Mouse (Mus musculus) intestine, postnatal 0 days (tissue): ENCODE results near the gene Inppl1. TPM values are rescaled to one million over a fixed set of nuclear protein-coding genes. Genes with fewer than 3 reads are reported as not detected.

Experiments
- ATAC-seq: fragments of 200-750 bp; cut with Nextera tagmentation; 2 replicates; pipeline ENCODE4 v1.8.0; 2017; ENCODE audit warnings: mild to moderate bottlenecking, moderate TSS enrichment, moderate library complexity
- H3K27ac ChIP-seq: fragments of 300-500 bp; sonication (generic); 2 replicates; pipeline ENCODE4 v1.5.1; 2014; ENCODE audit warnings: mild to moderate bottlenecking, low read depth, low read length, moderate library complexity
- H3K27me3 ChIP-seq: fragments of 300-500 bp; sonication (generic); replicated peaks from 2 replicates; pipeline ENCODE4 v1.6.1; 2014; ENCODE audit warnings: low read length, mixed read lengths; ENCODE audit not compliant: control insufficient read depth, insufficient read depth
- H3K36me3 ChIP-seq: fragments of 300-500 bp; sonication (generic); 2 replicates; pipeline ENCODE4 v1.6.1; 2014; ENCODE audit warnings: mild to moderate bottlenecking, moderate library complexity; ENCODE audit not compliant: control insufficient read depth, insufficient read depth
- H3K4me1 ChIP-seq: fragments of 300-500 bp; sonication (generic); replicated peaks from 2 replicates; pipeline ENCODE4 v1.6.1; 2014; ENCODE audit warnings: antibody characterized with exemption, low read length, mixed read lengths; ENCODE audit not compliant: control insufficient read depth, insufficient read depth
- H3K4me2 ChIP-seq: fragments of 300-500 bp; sonication (generic); replicated peaks from 2 replicates; pipeline ENCODE4 v1.6.1; 2014; ENCODE audit warnings: low read depth, mild to moderate bottlenecking, moderate library complexity
- H3K4me3 ChIP-seq: fragments of 300-500 bp; sonication (generic); 2 replicates; pipeline ENCODE4 v1.5.1; 2014; ENCODE audit warnings: low read depth, low read length
- H3K9ac ChIP-seq: fragments of 300-500 bp; sonication (generic); 2 replicates; pipeline ENCODE4 v1.6.1; 2014; ENCODE audit warnings: mild to moderate bottlenecking, low read depth, low read length
- H3K9me3 ChIP-seq: fragments of 300-500 bp; sonication (generic); 2 replicates; pipeline ENCODE4 v1.6.1; 2016; ENCODE audit warnings: mixed run types; ENCODE audit not compliant: control insufficient read depth
- CTCF ChIP-seq: sonication (generic); IDR thresholded peaks from 2 replicates; pipeline ENCODE4 v1.5.1; 2016; ENCODE audit warnings: low read depth, mild to moderate bottlenecking, control low read depth, antibody characterized with exemption, moderate library complexity
- WGBS: fragments of 180-500 bp; shearing (Covaris S2); extraction: QIAGEN DNeasy Blood & Tissue Kit; methylation state at CpG from one replicate; pipeline ENCODE4 v1.1.7; 2014; 5-methylcytosine and 5-hydroxymethylcytosine counted together
- polyA plus RNA-seq: library from polyadenylated mRNA; unstranded; fragments of >200 nt; fragmentation: Nextera tagmentation; extraction: Ambion mirVana; gene quantifications from 2 replicates; pipeline ENCODE4 v1.2.1, GENCODE M21; 2015

The Inppl1 gene
- polyA plus RNA-seq, 1 experiment from 2014 or later, result 25.8 TPM

DNA sequence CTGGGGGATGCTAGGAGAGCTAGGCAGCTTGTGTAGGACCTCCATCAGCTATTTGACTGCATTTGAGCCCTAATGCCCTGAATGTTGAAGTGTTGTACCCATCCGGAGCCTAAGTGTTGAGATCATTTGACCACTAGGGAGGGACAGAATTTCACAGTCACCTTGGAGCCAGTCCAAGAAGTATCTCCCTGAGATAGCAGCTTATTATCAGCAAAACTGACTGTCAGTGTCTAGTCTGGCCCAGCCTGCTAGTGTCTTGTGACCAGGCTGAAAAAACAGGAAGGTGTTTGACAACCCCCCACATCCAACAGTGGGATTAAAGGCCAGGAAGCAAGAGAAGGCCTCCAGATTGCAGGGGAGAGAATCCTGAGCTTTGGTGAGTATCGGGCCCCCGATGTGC, 33.3 kb upstream of the Inppl1 start:
- peak overlapping the region; percentile 64 for H3K4me2 ChIP-seq
- ATAC-seq, result peak; percentile 11; the same call in 1 of the 2 replicates

DNA sequence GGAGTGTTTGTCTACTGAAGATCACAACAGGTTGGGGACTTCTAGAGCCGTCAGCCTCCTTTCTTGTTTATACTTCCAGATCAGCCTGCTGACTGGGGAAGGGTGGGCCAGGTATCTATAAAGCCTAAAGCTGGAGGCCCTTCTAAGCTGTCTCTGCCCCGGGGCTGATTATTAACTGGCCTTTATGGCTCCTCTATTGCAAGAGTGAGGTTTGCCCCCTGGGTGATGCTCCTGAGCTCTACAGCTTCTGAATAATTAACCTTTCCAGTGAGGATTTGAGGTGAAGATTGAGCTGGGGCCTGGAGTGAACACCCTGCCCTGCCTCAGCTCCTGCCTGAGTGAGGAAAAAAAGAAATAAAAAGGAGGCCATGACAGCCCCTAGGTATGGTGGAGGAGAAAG, 32.6 kb upstream of the Inppl1 start, which contains the start of gene Folr1:
Gene Folr1 (minus strand): TSS at position 160 of the 400 bp plus-strand sequence.
- peak; percentile 83 for ATAC-seq

More for the DNA sequence above, 33.3 kb upstream of the Inppl1 start:
- Histone ChIP-seq H3K9me3 (no peaks in the 10 kb centered on the region), H3K27ac (peak overlapping the region; percentile 63), H3K4me3 (no peak overlapping the region), H3K36me3 (no peaks in the 10 kb centered on the region), H3K9ac (no peak overlapping the region), H3K27me3 (no peaks in the 10 kb centered on the region), H3K4me1 (no peaks in the 10 kb centered on the region)
- TF ChIP-seq CTCF, result peak; percentile 34; the same call in 1 of the 2 replicates
- 43% methylated on average over 3 of the region's 3 CpGs for WGBS

GRCm38 (mm10) chr7:101869163-101869500, 31.1 kb upstream of the Inppl1 start:
- TF ChIP-seq CTCF, result no peak
- H3K27me3 ChIP-seq, result no peaks in the 10 kb centered on the region
- H3K4me3 ChIP-seq, result peak overlapping the region; percentile 42
- no peaks in the 10 kb centered on the region for H3K9me3 ChIP-seq
- H3K4me2 ChIP-seq, result peak overlapping the region; percentile 64
- WGBS, result 37% methylated on average over 7 of the region's 7 CpGs
- no peak overlapping the region for H3K27ac ChIP-seq
- no peak overlapping the region for H3K9ac ChIP-seq
- no peaks in the 10 kb centered on the region for H3K4me1 ChIP-seq
- no peaks in the 10 kb centered on the region for H3K36me3 ChIP-seq
- ATAC-seq, result no peak

More for the DNA sequence above, 32.6 kb upstream of the Inppl1 start, which contains the start of gene Folr1:
- Histone ChIP-seq H3K4me3 (peak within 1 kb of the TSS; percentile 42), H3K4me2 (peak within 1 kb of the TSS; percentile 64), H3K27ac (peak within 1 kb of the TSS; percentile 63), H3K9me3 (no peaks in the 10 kb centered on the region), H3K4me1 (no peaks in the 10 kb centered on the region), H3K27me3 (no peaks in the 10 kb centered on the region), H3K9ac (peak within 1 kb of the TSS; percentile 37; the same call in 1 of the 2 replicates), H3K36me3 (no peaks in the 10 kb centered on the region)
- peak; percentile 43 for TF ChIP-seq CTCF
- WGBS, result 25% methylated on average over 2 of the region's 2 CpGs

GRCm38 (mm10) chr7:101868241-101869162, 30.5 kb upstream of the Inppl1 start:
- Histone ChIP-seq H3K36me3 (peaks cover 4% of the 10 kb centered on the region; the same call in 1 of the 2 replicates), H3K4me2 (peak overlapping the region; percentile 64), H3K27ac (no peak overlapping the region; the same call in 1 of the 2 replicates), H3K4me1 (no peaks in the 10 kb centered on the region), H3K4me3 (peak overlapping the region; percentile 42; the same call in 1 of the 2 replicates), H3K27me3 (no peaks in the 10 kb centered on the region), H3K9ac (no peak overlapping the region), H3K9me3 (no peaks in the 10 kb centered on the region)
- WGBS, result 62% methylated on average over 13 of the region's 13 CpGs
- no peak for ATAC-seq
- TF ChIP-seq CTCF, result no peak

DNA sequence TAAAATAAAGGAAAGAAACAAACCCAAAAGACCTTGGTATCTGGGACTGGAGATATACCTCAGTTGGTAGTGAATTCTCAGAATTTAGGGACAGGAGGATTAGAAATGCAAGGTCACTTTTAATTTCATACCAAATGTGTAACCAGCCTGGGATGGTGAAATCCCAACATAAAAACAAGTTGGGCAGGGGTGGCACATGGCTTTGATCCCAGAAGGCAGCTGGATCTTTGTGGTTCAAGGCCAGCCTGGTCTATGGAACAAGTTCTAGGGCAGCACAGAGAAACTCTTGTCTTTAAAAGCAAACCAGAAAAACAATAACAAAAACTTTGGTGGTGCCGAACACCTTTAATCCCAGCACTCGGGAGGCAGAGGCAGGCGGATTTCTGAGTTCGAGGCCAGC, 29.5 kb upstream of the Inppl1 start:
- Histone ChIP-seq H3K4me2 (no peak overlapping the region), H3K27me3 (no peaks in the 10 kb centered on the region), H3K36me3 (peaks cover 4% of the 10 kb centered on the region; the same call in 1 of the 2 replicates), H3K9ac (no peak overlapping the region), H3K4me1 (no peaks in the 10 kb centered on the region), H3K27ac (no peak overlapping the region), H3K4me3 (no peak overlapping the region), H3K9me3 (no peaks in the 10 kb centered on the region)
- ATAC-seq, result no peak
- WGBS, result over 99% methylated on average over 4 of the region's 4 CpGs
- no peak for TF ChIP-seq CTCF

DNA sequence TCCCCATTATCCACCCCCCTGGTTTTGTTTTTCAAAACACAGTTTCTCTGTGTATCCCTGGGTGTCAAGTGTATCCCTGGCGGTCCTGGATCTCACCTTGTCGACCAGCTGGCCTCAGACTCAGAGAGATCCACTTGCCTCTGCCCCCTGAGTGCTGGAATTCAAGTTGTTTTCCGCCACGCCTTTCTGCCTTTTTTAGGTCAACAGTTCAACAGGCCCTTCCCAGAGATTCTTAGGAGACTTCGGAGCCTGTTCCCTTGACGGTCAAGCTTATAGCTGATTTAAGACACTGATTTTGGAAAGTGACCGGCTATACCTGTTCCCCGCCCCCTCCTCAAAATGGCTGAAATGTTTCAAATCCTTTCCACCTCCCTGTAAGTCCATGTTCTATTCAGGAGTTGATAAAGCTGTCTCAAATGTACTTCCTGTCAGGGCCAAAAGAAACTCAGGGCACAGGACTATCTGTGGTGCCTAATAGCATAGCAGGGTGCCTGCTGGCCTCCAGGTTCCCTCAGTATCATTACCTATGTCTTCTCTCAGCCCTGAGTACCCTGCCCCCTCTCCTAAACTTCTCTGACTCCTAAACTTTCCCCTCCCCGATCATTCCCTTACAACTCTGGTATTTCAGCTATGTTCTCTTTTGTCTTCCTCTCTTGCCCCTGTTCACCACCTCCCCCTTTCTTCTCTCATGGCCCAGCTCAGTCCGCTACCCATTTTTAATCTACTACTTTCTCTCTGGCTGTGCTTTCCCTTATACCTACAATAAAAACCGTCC, 28.6 kb upstream of the Inppl1 start:
- Histone ChIP-seq H3K27ac (no peak overlapping the region), H3K36me3 (peaks cover 4% of the 10 kb centered on the region), H3K4me2 (no peak overlapping the region), H3K4me3 (no peak overlapping the region), H3K4me1 (no peaks in the 10 kb centered on the region), H3K27me3 (no peaks in the 10 kb centered on the region), H3K9me3 (no peaks in the 10 kb centered on the region), H3K9ac (no peak overlapping the region)
- TF ChIP-seq CTCF, result no peak
- 76% methylated on average over 11 of the region's 11 CpGs for WGBS
- ATAC-seq, result no peak
